ENCODE assay signal across 17 mouse cellular contexts in genomic region chr6:31150416-31150815, GRCm38 (mm10).
A peak's percentile ranks its signal among the peaks of the same experiment; 100 is the strongest.
DNase-seq lines count a peak whose midpoint lies in the region; ATAC-seq and TF ChIP-seq lines count a peak whose summit lies in the region.
"Had no signal": no experiment of that assay in that cellular context is flagged by ENCODE, and none has a peak within 500 bp of the region (broad histone marks: within the 10 kb centered on the region; RNA-seq: fewer than 3 reads in every experiment).

No protein-coding gene starts in this region.

- H3K4me2 ChIP-seq in CH12.LX (ENCODE audit: insufficient read depth, low read depth, poor library complexity, severe bottlenecking), result no peak overlapping the region
- no peak overlapping the region for H3K4me2 ChIP-seq in midbrain, embryonic 11.5 days
- H3K4me2 ChIP-seq: embryonic facial prominence, embryonic 12.5 days; heart, embryonic 13.5 days; hindbrain, embryonic 15.5 days had no signal

- dilution Hi-C loops in CH12.LX (cut with MboI; ENCODE audit: extremely low pct_ligation_motif_present, extremely low pct_unique_long_range_greater_than_20kb, low sequenced_read_pairs), result no loop called here

- no peak for DNase-seq in cerebellum, adult 8-10 months
- no peak for DNase-seq in gastrocnemius, adult 2 months
- DNase-seq in gastrocnemius, postnatal 25 days, result no peak
- DNase-seq in CH12.LX (ENCODE audit: extremely low read depth), result no peak
- no peak for DNase-seq in midbrain, embryonic 11.5 days (ENCODE audit: low spot score, missing footprints)
- DNase-seq: adrenal gland, adult 8-10 months; B cell, adult 2 months; cerebellum, adult 9-10 months; forebrain, postnatal 0 days; gastrocnemius, postnatal 36 days; heart, postnatal 36 days; kidney, adult 11 months had no signal

- H3K27me3 ChIP-seq in CH12.LX (replicated peaks), result no peaks in the 10 kb centered on the region
- H3K27me3 ChIP-seq in midbrain, embryonic 11.5 days (ENCODE audit: control insufficient read depth, insufficient read depth, low read length), result no peaks in the 10 kb centered on the region
- H3K27me3 ChIP-seq: embryonic facial prominence, embryonic 12.5 days; heart, embryonic 13.5 days; hindbrain, embryonic 15.5 days had no signal

- H3K36me3 ChIP-seq in CH12.LX (replicated peaks in 1 of 2; ENCODE audit: control insufficient read depth in 1 of 2, insufficient read depth in 1 of 2, low read length in 1 of 2), result peaks cover 20 to 95% of the 10 kb centered on the region in 2 experiments
- no peaks in the 10 kb centered on the region for H3K36me3 ChIP-seq in midbrain, embryonic 11.5 days (ENCODE audit: control insufficient read depth, insufficient read depth, low read length)
- H3K36me3 ChIP-seq: embryonic facial prominence, embryonic 12.5 days; heart, embryonic 13.5 days; hindbrain, embryonic 15.5 days had no signal

- TF ChIP-seq CTCF in gastrocnemius, adult 2 months (IDR thresholded peaks at IDR 0.05), result no peak
- no peak for TF ChIP-seq CTCF in CH12.LX (conservative IDR thresholded peaks at IDR 0.05 in 1 of 2, IDR thresholded peaks at IDR 0.05 in 1 of 2; ENCODE audit: low read depth in 2 of 2, low read length in 2 of 2)

- intact Hi-C loops in gastrocnemius, adult 2 months (cut with DNase I), result no loop called here

- H3K4me3 ChIP-seq in gastrocnemius, adult 2 months, result no peak overlapping the region
- no peak overlapping the region for H3K4me3 ChIP-seq in CH12.LX (replicated peaks in 1 of 3; ENCODE audit: low read depth in 2 of 3, low read length in 2 of 3, poor library complexity in 1 of 3)
- H3K4me3 ChIP-seq in midbrain, embryonic 11.5 days (ENCODE audit: low read depth, low read length), result no peak overlapping the region
- H3K4me3 ChIP-seq: embryonic facial prominence, embryonic 12.5 days; heart, embryonic 13.5 days; hindbrain, embryonic 15.5 days had no signal

- H3K27ac ChIP-seq in gastrocnemius, adult 2 months, result peak overlapping the region; percentile 89
- no peak overlapping the region for H3K27ac ChIP-seq in CH12.LX (ENCODE audit: insufficient read depth, low read depth)
- no peak overlapping the region for H3K27ac ChIP-seq in midbrain, embryonic 11.5 days (ENCODE audit: low read depth, low read length)
- H3K27ac ChIP-seq: embryonic facial prominence, embryonic 12.5 days; heart, embryonic 13.5 days; hindbrain, embryonic 15.5 days had no signal

- H3K4me1 ChIP-seq in CH12.LX (ENCODE audit: control insufficient read depth in 1 of 2, insufficient read depth in 2 of 2), result peaks cover 5 to 41% of the 10 kb centered on the region in 2 experiments
- no peaks in the 10 kb centered on the region for H3K4me1 ChIP-seq in midbrain, embryonic 11.5 days (ENCODE audit: control insufficient read depth, insufficient read depth, low read length)
- H3K4me1 ChIP-seq: embryonic facial prominence, embryonic 12.5 days; hindbrain, embryonic 15.5 days had no signal

- no peak overlapping the region for H3K9ac ChIP-seq in CH12.LX (ENCODE audit: insufficient read depth, low read depth)
- H3K9ac ChIP-seq in midbrain, embryonic 11.5 days (ENCODE audit: low read length), result no peak overlapping the region
- H3K9ac ChIP-seq: embryonic facial prominence, embryonic 12.5 days; forebrain, postnatal 0 days; heart, embryonic 13.5 days; hindbrain, embryonic 15.5 days had no signal

- TF ChIP-seq EP300 in CH12.LX (IDR thresholded peaks at IDR 0.05; ENCODE audit: low read length), result no peak

- ATAC-seq in cerebellum, adult (ENCODE audit: insufficient number of reproducible peaks, low FRiP score, low TSS enrichment), result 0 out of 2 replicates have a peak, but pooled peaks have one; percentile 46
- ATAC-seq in inflammation-experienced regulatory T-cells, adult 6 months, result peak; percentile 43
- ATAC-seq in midbrain, embryonic 11.5 days (ENCODE audit: low FRiP score), result no peak
- ATAC-seq: forebrain, postnatal 0 days had no signal

- no peak for TF ChIP-seq POLR2A in CH12.LX (IDR thresholded peaks at IDR 0.05; ENCODE audit: low read depth, low read length)

- H3K79me2 ChIP-seq in CH12.LX (replicated peaks; ENCODE audit: control insufficient read depth, extremely low read depth, insufficient read depth, poor library complexity, severe bottlenecking), result 0 out of 2 replicates have a peak, but pooled peaks cover under 1% of the 10 kb centered on the region

- no peak for TF ChIP-seq RAD21 in CH12.LX (IDR thresholded peaks at IDR 0.05; ENCODE audit: low read depth, low read length)

- H3K9me3 ChIP-seq in CH12.LX (replicated peaks; ENCODE audit: low read length), result no peaks in the 10 kb centered on the region
- H3K9me3 ChIP-seq in midbrain, embryonic 11.5 days (ENCODE audit: control insufficient read depth, low read length), result no peaks in the 10 kb centered on the region
- H3K9me3 ChIP-seq: embryonic facial prominence, embryonic 12.5 days; heart, embryonic 13.5 days; hindbrain, embryonic 15.5 days had no signal

- 89% methylated on average over 8 of the region's 8 CpGs for WGBS in midbrain, embryonic 11.5 days

- in situ Hi-C loops in CH12.LX (cut with MboI; ENCODE audit: low pct_ligation_motif_present, low pct_unique_long_range_greater_than_20kb, low sequenced_read_pairs), result no loop called here

TF ChIP-seq in CH12.LX, 34 proteins besides CTCF, POLR2A, EP300 and RAD21:
- no peak for TF ChIP-seq TBP (conservative IDR thresholded peaks at IDR 0.05; ENCODE audit: low read depth, low read length)
- TF ChIP-seq NRF1 (IDR thresholded peaks at IDR 0.05; ENCODE audit: low read depth, low read length), result 0 out of 2 replicates have a peak, but pooled peaks have one; percentile 39
- peak; percentile 33 for TF ChIP-seq BHLHE40 (IDR thresholded peaks at IDR 0.05; ENCODE audit: low read depth, low read length)
- peak; percentile 54; the same call in 1 of the 2 replicates for TF ChIP-seq IRF4 (IDR thresholded peaks at IDR 0.05; ENCODE audit: low read depth, low read length)
- TF ChIP-seq SIN3A (IDR thresholded peaks at IDR 0.05; ENCODE audit: low read length), result peak; percentile 48; the same call in 1 of the 2 replicates
- TF ChIP-seq CHD2 (IDR thresholded peaks at IDR 0.05; ENCODE audit: low read length), result no peak
